Mouse (Mus musculus): ENCODE measurements around the gene Syngr1. TPM values are rescaled to one million over a fixed set of nuclear protein-coding genes. Genes with fewer than 3 reads are reported as not detected.

Gene Syngr1
- total RNA-seq, 2 experiments from 2014 or later = 175 to 191 TPM

GRCm38 (mm10) chr15:80069171-80069570 is 22.0 kb upstream of the Syngr1 start:
- DNase-seq = no peak
- intact Hi-C loops (cut with DNase I) = no loop called here

- intact Hi-C loops (cut with DNase I) = no loop called here
- DNase-seq = no peak
Observed at GRCm38 (mm10) chr15:80070095-80070644, 21.0 kb upstream of the Syngr1 start.

- intact Hi-C loops (cut with DNase I) = no loop called here
- DNase-seq = no peak
Observed at GRCm38 (mm10) chr15:80071951-80072437, 19.1 kb upstream of the Syngr1 start.

- intact Hi-C loops (cut with DNase I) = no loop called here
- no peak for DNase-seq
Observed at GRCm38 (mm10) chr15:80072579-80073255, 18.4 kb upstream of the Syngr1 start.

- DNase-seq = no peak
- intact Hi-C loops (cut with DNase I) = no loop called here
Observed at GRCm38 (mm10) chr15:80073256-80073621, 17.9 kb upstream of the Syngr1 start.

GRCm38 (mm10) chr15:80074663-80075373 is 16.3 kb upstream of the Syngr1 start:
- intact Hi-C loops (cut with DNase I) = loop anchor here (5.0 kb wide), 2 partner anchors 243 to 313 kb away; partner anchors contain the start of genes Cbx6 and Npcd
- no peak for DNase-seq

GRCm38 (mm10) chr15:80075374-80075694 is 15.8 kb upstream of the Syngr1 start:
- no peak for DNase-seq
- intact Hi-C loops (cut with DNase I) = loop anchor here (5.0 kb wide), 2 partner anchors 243 to 313 kb away; partner anchors contain the start of genes Cbx6 and Npcd

GRCm38 (mm10) chr15:80075733-80076337 is 15.3 kb upstream of the Syngr1 start:
- intact Hi-C loops (cut with DNase I) = loop anchor here (2.0 to 5.0 kb wide), 3 partner anchors 129 to 314 kb away; partner anchors contain the start of genes Cbx6 and Npcd
- DNase-seq = no peak

GRCm38 (mm10) chr15:80076338-80077136 is 14.6 kb upstream of the Syngr1 start:
- intact Hi-C loops (cut with DNase I) = loop anchor here (2.0 to 5.0 kb wide), 3 partner anchors 130 to 314 kb away; partner anchors contain the start of genes Cbx6 and Npcd
- DNase-seq = peak; percentile 80

- intact Hi-C loops (cut with DNase I) = loop anchor here (5.0 kb wide), 2 partner anchors 246 to 316 kb away; partner anchors contain the start of genes Cbx6 and Npcd
Observed at GRCm38 (mm10) chr15:80078058-80078814, 12.9 kb upstream of the Syngr1 start.

GRCm38 (mm10) chr15:80079129-80079668 is 11.9 kb upstream of the Syngr1 start:
- intact Hi-C loops (cut with DNase I) = loop anchor here (5.0 kb wide), 2 partner anchors 247 to 317 kb away; partner anchors contain the start of genes Cbx6 and Npcd
- no peak for DNase-seq

More at GRCm38 (mm10) chr15:80078058-80078814, 12.9 kb upstream of the Syngr1 start:
- no peak for DNase-seq

- intact Hi-C loops (cut with DNase I) = loop anchor here (5.0 kb wide), 2 partner anchors 248 to 318 kb away; partner anchors contain the start of genes Cbx6 and Npcd
- DNase-seq = no peak
Observed at GRCm38 (mm10) chr15:80079954-80080353, 11.2 kb upstream of the Syngr1 start.

- intact Hi-C loops (cut with DNase I) = no loop called here
- DNase-seq = no peak
Observed at GRCm38 (mm10) chr15:80080711-80081615, 10.2 kb upstream of the Syngr1 start.

GRCm38 (mm10) chr15:80081801-80082546 is 9.2 kb upstream of the Syngr1 start:
- no peak for DNase-seq
- intact Hi-C loops (cut with DNase I) = no loop called here

GRCm38 (mm10) chr15:80082661-80083275 is 8.4 kb upstream of the Syngr1 start:
- intact Hi-C loops (cut with DNase I) = no loop called here
- DNase-seq = no peak

GRCm38 (mm10) chr15:80083276-80083731 is 7.8 kb upstream of the Syngr1 start:
- peak; percentile 99 for DNase-seq
- intact Hi-C loops (cut with DNase I) = no loop called here

GRCm38 (mm10) chr15:80083740-80084139 is 7.4 kb upstream of the Syngr1 start:
- DNase-seq = no peak
- intact Hi-C loops (cut with DNase I) = no loop called here

Data from left cerebral cortex, postnatal 4 days (tissue).